Mouse (Mus musculus) stomach, embryonic 14.5 days (tissue): Measurements from ENCODE around the gene Tpm1. TPM values are rescaled to one million over a fixed set of nuclear protein-coding genes. Genes with fewer than 3 reads are reported as not detected.

Experiments used
- ATAC-seq: fragments of 200-750 bp; cut with Nextera tagmentation; 2 replicates; pipeline ENCODE4 v1.8.0; 2017; ENCODE audit warnings: low read depth, moderate TSS enrichment; ENCODE audit not compliant: insufficient number of reproducible peaks, insufficient read depth, low FRiP score
- H3K27ac ChIP-seq: fragments of 300-500 bp; sonication (generic); 2 replicates; pipeline ENCODE4 v1.5.1; 2014; ENCODE audit warnings: mild to moderate bottlenecking, low read length, moderate library complexity, mixed read lengths
- H3K27me3 ChIP-seq: fragments of 300-500 bp; sonication (generic); 2 replicates; pipeline ENCODE4 v1.6.1; 2014; ENCODE audit warnings: low read length, control low read depth, mixed read lengths; ENCODE audit not compliant: control insufficient read depth, insufficient read depth
- H3K36me3 ChIP-seq: fragments of 300-500 bp; sonication (generic); 2 replicates; pipeline ENCODE4 v1.6.1; 2014; ENCODE audit warnings: mild to moderate bottlenecking, control low read depth, low read length, moderate library complexity, mixed read lengths; ENCODE audit not compliant: control insufficient read depth, insufficient read depth
- H3K4me1 ChIP-seq: fragments of 300-500 bp; sonication (generic); 2 replicates; pipeline ENCODE4 v1.6.1; 2014; ENCODE audit warnings: low read length, control low read depth, mixed read lengths; ENCODE audit not compliant: control insufficient read depth, insufficient read depth
- H3K4me2 ChIP-seq: fragments of 300-500 bp; sonication (generic); replicated peaks from 2 replicates; pipeline ENCODE4 v1.6.1; 2014; ENCODE audit warnings: low read depth, low read length, control low read depth
- H3K4me3 ChIP-seq: fragments of 300-500 bp; sonication (generic); 2 replicates; pipeline ENCODE4 v1.5.1; 2014; ENCODE audit warnings: low read depth, low read length, control low read depth
- H3K9ac ChIP-seq: fragments of 300-500 bp; sonication (generic); replicated peaks from 2 replicates; pipeline ENCODE4 v1.6.1; 2014; ENCODE audit warnings: low read depth, mild to moderate bottlenecking, control low read depth, low read length, moderate library complexity, mixed read lengths
- H3K9me3 ChIP-seq: fragments of 300-500 bp; sonication (generic); 2 replicates; pipeline ENCODE4 v1.6.1; 2016; ENCODE audit warnings: low read depth, low read length, control low read depth; ENCODE audit not compliant: control insufficient read depth
- WGBS: fragments of 180-500 bp; shearing (Covaris S2); extraction: QIAGEN DNeasy Blood & Tissue Kit; methylation state at CpG from one replicate; pipeline ENCODE4 v1.1.7; 2014; 5-methylcytosine and 5-hydroxymethylcytosine counted together
- polyA plus RNA-seq: library from polyadenylated mRNA; unstranded; fragments of >200 nt; fragmentation: Nextera tagmentation; extraction: Ambion mirVana; gene quantifications from 2 replicates; pipeline ENCODE4 v1.2.1, GENCODE M21; 2014

Gene Tpm1
- polyA plus RNA-seq, 1 experiment from 2014 or later, result 1,242 TPM

DNA sequence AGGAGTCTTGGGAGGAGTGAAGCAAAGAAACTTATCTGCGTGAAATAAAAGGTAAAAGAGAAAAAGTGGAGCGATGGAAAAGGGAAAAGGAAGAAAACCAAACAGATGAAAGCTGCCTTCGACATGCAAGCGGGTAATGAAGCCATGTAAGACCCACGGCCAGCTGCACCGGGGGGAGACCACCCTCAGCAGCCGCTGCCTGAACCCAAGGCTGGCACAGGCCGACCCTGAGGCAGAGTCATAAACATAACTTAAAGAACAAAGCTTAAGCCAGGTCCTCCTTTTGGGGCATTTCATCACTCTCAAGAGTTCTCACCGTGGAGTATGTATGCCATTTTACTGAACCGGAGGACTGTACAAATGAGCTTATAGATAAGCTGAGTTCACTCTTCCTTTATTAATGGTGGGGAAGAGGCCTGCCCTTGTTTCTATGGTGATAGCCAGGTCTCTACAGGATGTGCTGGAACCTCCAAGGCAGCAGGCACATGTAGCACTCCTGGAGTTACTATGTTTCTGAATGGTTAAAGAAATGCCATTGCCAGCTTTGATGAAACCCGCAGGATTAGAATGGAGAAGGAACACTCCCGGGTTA, 21.0 kb downstream of the Tpm1 start:
- Histone ChIP-seq H3K9me3 (no peaks in the 10 kb centered on the region), H3K9ac (no peak overlapping the region), H3K4me1 (no peaks in the 10 kb centered on the region), H3K36me3 (peaks cover 93% of the 10 kb centered on the region), H3K27me3 (no peaks in the 10 kb centered on the region), H3K4me2 (no peak overlapping the region), H3K4me3 (no peak overlapping the region), H3K27ac (no peak overlapping the region)
- 79% methylated on average over 12 of the region's 12 CpGs for WGBS
- no peak for ATAC-seq

DNA sequence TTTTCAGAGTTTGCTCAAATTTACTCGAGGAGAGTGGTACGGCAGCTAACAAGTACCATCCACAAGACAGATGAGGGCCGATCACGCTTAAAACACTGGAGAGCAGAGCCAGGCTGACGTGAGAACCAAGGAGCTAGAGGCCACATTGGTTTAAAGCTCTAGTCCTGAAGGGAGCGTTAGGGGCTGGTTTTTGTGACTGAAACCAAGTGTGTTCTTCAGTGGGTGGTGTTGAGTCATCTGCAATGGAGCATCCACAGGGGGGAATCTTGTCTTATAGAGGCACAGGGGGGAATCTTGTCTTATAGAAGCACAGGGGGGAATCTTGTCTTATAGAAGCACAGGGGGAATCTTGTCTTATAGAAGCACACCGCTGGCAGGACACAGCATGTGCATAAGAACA, 22.3 kb downstream of the Tpm1 start:
- Histone ChIP-seq H3K9ac (no peak overlapping the region), H3K27me3 (no peaks in the 10 kb centered on the region), H3K4me1 (no peaks in the 10 kb centered on the region), H3K36me3 (peaks cover 93% of the 10 kb centered on the region), H3K27ac (no peak overlapping the region), H3K4me3 (no peak overlapping the region), H3K4me2 (no peak overlapping the region), H3K9me3 (no peaks in the 10 kb centered on the region)
- 87% methylated on average over 7 of the region's 7 CpGs for WGBS
- no peak for ATAC-seq

DNA sequence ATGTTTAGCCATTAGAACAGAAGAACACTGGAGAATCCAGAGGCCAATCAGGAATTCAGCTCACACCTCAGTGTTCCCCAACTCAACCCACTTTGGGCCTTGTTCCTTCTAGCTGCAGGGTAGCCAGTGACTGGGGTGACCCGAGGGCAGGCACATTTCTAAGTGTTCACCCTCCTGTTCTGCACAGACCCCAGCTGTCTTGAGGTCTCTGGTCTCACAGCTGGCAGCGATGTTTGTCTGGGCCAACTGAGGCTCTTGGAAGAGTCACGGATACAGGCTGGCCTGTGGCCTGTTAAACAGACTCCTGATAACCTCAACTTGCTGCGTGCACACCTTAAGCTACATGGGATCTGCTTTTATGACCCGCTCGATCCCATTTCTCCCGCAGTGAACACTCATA, 23.1 kb downstream of the Tpm1 start:
- H3K36me3 ChIP-seq, result peaks cover 93% of the 10 kb centered on the region
- H3K4me2 ChIP-seq, result no peak overlapping the region
- 91% methylated on average over 7 of the region's 7 CpGs for WGBS
- H3K27ac ChIP-seq, result no peak overlapping the region
- no peak overlapping the region for H3K9ac ChIP-seq
- no peak for ATAC-seq
- no peaks in the 10 kb centered on the region for H3K27me3 ChIP-seq
- H3K4me1 ChIP-seq, result no peaks in the 10 kb centered on the region
- no peak overlapping the region for H3K4me3 ChIP-seq
- H3K9me3 ChIP-seq, result no peaks in the 10 kb centered on the region

DNA sequence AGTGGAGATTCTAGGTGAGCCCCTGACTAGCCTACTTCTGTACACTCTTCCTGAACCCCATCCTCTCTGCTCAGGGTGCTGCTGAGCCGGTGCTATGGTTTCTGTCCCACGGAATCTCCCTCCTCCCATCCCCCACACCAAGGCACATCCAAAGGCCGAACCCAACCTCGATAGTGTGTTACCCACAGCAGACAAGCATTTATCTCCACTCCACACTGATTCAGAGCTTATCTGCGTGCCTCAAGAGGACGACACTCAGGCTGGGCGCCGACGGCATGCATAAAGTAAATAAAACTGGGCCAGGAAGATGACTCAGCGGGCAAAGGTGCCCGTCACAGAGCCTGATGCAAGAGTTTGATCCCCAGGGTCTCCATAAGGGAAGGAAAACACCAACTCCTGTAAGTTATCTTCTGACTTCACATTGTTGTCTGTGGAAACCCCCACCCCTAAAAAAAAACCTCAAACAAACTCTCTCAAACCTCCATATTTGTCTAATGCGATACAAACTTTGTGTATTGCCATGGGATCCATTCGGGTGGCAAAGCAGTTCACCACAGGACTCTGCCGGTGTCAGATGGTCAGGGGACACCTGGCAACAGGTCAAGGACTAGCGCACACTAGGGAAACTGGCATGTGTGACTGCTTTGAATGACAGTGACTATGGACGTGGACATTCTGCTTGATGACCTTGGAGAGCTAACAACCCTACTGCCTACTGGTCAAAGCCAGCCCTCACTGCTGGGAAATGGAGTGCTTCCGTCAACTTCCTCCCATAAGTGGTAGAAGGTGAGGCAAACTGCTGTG, 24.1 kb downstream of the Tpm1 start:
- Histone ChIP-seq H3K27ac (no peak overlapping the region), H3K27me3 (no peaks in the 10 kb centered on the region), H3K4me2 (no peak overlapping the region), H3K36me3 (peaks cover 86% of the 10 kb centered on the region), H3K9me3 (no peaks in the 10 kb centered on the region), H3K9ac (no peak overlapping the region), H3K4me1 (no peaks in the 10 kb centered on the region), H3K4me3 (no peak overlapping the region)
- 74% methylated on average over 17 of the region's 17 CpGs for WGBS
- ATAC-seq, result peak; percentile 72

DNA sequence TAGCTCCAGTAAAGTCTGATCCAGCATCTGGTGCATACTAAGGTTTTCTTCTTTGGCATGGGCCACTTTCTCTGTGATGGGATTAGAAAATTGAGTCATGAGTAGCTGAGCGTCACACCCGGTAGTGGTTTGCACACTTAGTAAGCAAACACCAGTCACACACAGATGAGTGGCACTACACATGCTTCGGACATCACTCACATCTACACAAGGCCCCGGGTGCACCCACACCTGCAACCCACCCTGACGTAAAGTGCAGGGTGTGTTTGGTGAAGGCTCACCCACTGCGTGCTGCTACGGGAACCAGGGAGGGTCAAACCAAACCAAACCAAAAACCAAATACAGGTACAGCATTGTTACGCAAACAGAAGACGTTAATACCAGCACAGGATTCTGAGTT, 25.8 kb downstream of the Tpm1 start:
- ATAC-seq, result no peak
- peaks cover 68% of the 10 kb centered on the region for H3K36me3 ChIP-seq
- H3K9ac ChIP-seq, result no peak overlapping the region
- H3K27ac ChIP-seq, result no peak overlapping the region
- no peaks in the 10 kb centered on the region for H3K9me3 ChIP-seq
- no peaks in the 10 kb centered on the region for H3K27me3 ChIP-seq
- no peak overlapping the region for H3K4me3 ChIP-seq
- WGBS, result 91% methylated on average over 9 of the region's 9 CpGs
- no peaks in the 10 kb centered on the region for H3K4me1 ChIP-seq
- no peak overlapping the region for H3K4me2 ChIP-seq

DNA sequence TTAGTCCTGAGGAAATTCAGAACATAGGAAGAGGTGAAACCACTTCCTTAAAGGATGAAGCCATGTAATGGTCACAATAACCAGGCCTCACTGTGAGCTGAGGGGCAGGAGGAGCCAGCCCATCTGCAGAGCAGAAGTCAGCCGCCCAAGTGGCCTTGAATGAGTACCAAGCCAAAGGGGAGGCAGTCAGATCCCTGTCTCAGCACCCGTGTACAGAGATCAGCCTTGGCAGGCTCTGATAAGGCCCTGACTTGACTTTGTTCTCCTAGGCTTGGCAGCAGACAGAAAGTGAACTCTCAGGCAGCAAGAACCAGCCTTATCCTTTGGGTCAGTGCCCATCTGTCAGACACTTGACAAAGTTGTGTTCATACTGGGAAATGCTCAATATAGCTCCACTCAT, 29.1 kb downstream of the Tpm1 start:
- H3K4me2 ChIP-seq, result no peak overlapping the region
- ATAC-seq, result no peak
- H3K9ac ChIP-seq, result no peak overlapping the region
- no peaks in the 10 kb centered on the region for H3K9me3 ChIP-seq
- H3K4me3 ChIP-seq, result no peak overlapping the region
- H3K4me1 ChIP-seq, result no peaks in the 10 kb centered on the region
- peaks cover 41% of the 10 kb centered on the region for H3K36me3 ChIP-seq
- WGBS, result 73% methylated on average over 2 of the region's 2 CpGs
- H3K27ac ChIP-seq, result no peak overlapping the region
- no peaks in the 10 kb centered on the region for H3K27me3 ChIP-seq

DNA sequence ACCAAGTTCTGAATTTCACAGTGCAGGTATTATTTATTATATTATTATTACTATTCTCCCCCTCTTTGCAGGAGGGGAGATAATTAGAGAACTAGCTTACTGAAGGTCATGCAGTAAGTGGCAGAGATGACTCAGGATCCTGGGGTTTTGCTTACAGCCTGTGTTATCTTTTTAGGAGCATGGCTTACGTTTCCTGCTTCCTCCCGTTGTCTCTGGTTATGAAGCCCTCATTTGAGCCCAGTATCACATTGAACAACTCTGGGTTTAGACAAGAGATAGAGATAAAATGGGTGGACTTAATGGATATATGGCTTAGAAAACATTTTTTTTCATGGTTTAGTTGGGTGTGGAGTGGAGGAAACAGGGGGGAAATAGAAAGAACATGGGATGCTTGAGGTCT, 35.7 kb downstream of the Tpm1 start:
- H3K4me2 ChIP-seq, result no peak overlapping the region
- WGBS, result 45% methylated on average over 2 of the region's 2 CpGs
- H3K4me1 ChIP-seq, result peaks cover 12% of the 10 kb centered on the region
- no peak overlapping the region for H3K4me3 ChIP-seq
- H3K27me3 ChIP-seq, result no peaks in the 10 kb centered on the region
- H3K36me3 ChIP-seq, result no peaks in the 10 kb centered on the region
- no peak for ATAC-seq
- no peak overlapping the region for H3K9ac ChIP-seq
- no peak overlapping the region for H3K27ac ChIP-seq
- H3K9me3 ChIP-seq, result no peaks in the 10 kb centered on the region

DNA sequence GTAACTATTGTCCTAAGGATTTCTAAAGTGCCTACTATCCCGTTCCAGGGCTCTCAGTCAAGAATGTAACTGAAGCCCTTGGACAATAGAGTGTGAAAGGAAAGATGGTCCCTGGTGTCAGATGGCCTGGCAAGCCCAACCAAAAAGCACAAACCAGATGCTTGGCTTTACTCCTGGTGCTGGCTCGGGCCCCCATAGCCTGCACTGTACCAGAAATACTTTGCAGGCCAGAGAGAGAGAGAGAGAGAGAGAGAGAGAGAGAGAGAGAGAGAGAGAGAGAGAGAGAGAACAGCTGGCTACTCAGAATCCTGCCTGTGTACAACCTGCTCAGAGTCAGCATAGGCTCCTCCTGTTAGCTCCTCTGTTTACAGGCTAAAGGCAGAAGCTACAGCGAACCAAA, 36.7 kb downstream of the Tpm1 start:
- H3K27ac ChIP-seq, result no peak overlapping the region
- H3K27me3 ChIP-seq, result no peaks in the 10 kb centered on the region
- peaks cover 12% of the 10 kb centered on the region for H3K4me1 ChIP-seq
- 28% methylated on average over 3 of the region's 3 CpGs for WGBS
- no peak overlapping the region for H3K4me3 ChIP-seq
- H3K9ac ChIP-seq, result no peak overlapping the region
- no peak overlapping the region for H3K4me2 ChIP-seq
- no peak for ATAC-seq
- no peaks in the 10 kb centered on the region for H3K9me3 ChIP-seq
- no peaks in the 10 kb centered on the region for H3K36me3 ChIP-seq

DNA sequence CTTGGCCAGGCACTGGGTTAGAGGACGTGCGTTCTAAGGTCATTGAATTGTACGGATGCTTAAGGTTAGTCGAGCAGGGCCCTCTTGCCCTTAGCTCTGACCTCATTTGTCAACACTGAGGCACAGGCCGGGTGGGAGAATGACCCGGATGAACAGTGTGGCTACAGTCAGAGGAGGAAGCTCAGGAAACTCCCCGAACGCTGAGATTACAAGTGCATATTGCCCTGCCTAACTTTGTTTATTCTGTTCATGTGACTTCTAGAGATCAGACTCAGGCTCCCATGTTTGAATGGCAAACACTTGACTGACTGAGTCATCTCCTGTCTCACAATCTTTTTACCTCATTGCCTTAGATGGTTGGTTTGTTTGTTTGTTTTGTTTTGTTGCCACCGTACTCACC, 37.7 kb downstream of the Tpm1 start:
- Histone ChIP-seq H3K9ac (no peak overlapping the region), H3K27ac (no peak overlapping the region), H3K36me3 (no peaks in the 10 kb centered on the region), H3K4me2 (no peak overlapping the region), H3K9me3 (no peaks in the 10 kb centered on the region), H3K4me3 (no peak overlapping the region), H3K4me1 (peaks cover 13% of the 10 kb centered on the region), H3K27me3 (no peaks in the 10 kb centered on the region)
- no peak for ATAC-seq
- 40% methylated on average over 9 of the region's 9 CpGs for WGBS
